Mouse (Mus musculus): ENCODE results near the gene Mettl27.
A peak's percentile ranks its signal among the peaks of the same experiment; 100 is the strongest.

- TF ChIP-seq CTCF (IDR thresholded peaks at IDR 0.05; ENCODE audit: borderline replicate concordance, insufficient read depth, low read depth, low read length) (0 out of 2 replicates have a peak, but pooled peaks have one; percentile 9), POLR2A (IDR thresholded peaks at IDR 0.05; ENCODE audit: borderline replicate concordance, insufficient read depth, low read length) (no peak)
Observed at GRCm38 (mm10) chr5:134892717-134893116, 39.5 kb upstream of the Mettl27 start.
